Mouse (Mus musculus) heart, adult 2 months (tissue): ENCODE results near the gene Stxbp5.

Source experiments
- CTCF ChIP-seq: fragments of 200-600 bp; IDR thresholded peaks from 2 replicates; pipeline ENCODE4 v1.8.1; 2022; ENCODE audit warnings: antibody characterized with exemption, mild to moderate bottlenecking, moderate library complexity
- POLR2A ChIP-seq: fragments of 200-500 bp; IDR thresholded peaks from 2 replicates; pipeline ENCODE4 v1.6.1; 2011; ENCODE audit warnings: mild to moderate bottlenecking, low read depth, low read length, control low read depth; ENCODE audit not compliant: insufficient read depth

GRCm38 (mm10) chr10:9901697-9902239 lies 889 bp upstream of the Stxbp5 start:
- TF ChIP-seq POLR2A (no peak), CTCF (no peak)
